Mouse (Mus musculus) hindbrain, embryonic 10.5 days (tissue): Measurements from ENCODE around the gene Vdac2. TPM values are rescaled to one million over a fixed set of nuclear protein-coding genes. Genes with fewer than 3 reads are reported as not detected.

Experiments
- DNase-seq: peaks from one replicate; pipeline ENCODE4 v3.0.0-alpha.2; 2017; ENCODE audit warnings: low spot score
- H3K27ac ChIP-seq: fragments of 300-500 bp; sonication (generic); 2 replicates; pipeline ENCODE4 v1.5.1; 2016; ENCODE audit warnings: mild to moderate bottlenecking, moderate library complexity
- H3K27me3 ChIP-seq: fragments of 300-500 bp; sonication (generic); 2 replicates; pipeline ENCODE4 v1.6.1; 2016; ENCODE audit warnings: mild to moderate bottlenecking; ENCODE audit not compliant: poor library complexity, insufficient read depth, severe bottlenecking
- H3K36me3 ChIP-seq: fragments of 300-500 bp; sonication (generic); 2 replicates; pipeline ENCODE4 v1.6.1; 2016; ENCODE audit warnings: mild to moderate bottlenecking, moderate library complexity
- H3K4me1 ChIP-seq: fragments of 300-500 bp; sonication (generic); replicated peaks from 2 replicates; pipeline ENCODE4 v1.6.1; 2016; ENCODE audit warnings: mild to moderate bottlenecking
- H3K4me3 ChIP-seq: fragments of 300-500 bp; sonication (generic); 2 replicates; pipeline ENCODE4 v1.5.1; 2016; ENCODE audit warnings: mild to moderate bottlenecking, moderate library complexity
- H3K9me3 ChIP-seq: fragments of 300-500 bp; sonication (generic); 2 replicates; pipeline ENCODE4 v1.6.1; 2016; ENCODE audit warnings: mild to moderate bottlenecking, moderate library complexity
- WGBS: fragments of 180-500 bp; shearing (Covaris S2); methylation state at CpG from one replicate; pipeline ENCODE4 v1.1.7; 2016; 5-methylcytosine and 5-hydroxymethylcytosine counted together
- polyA plus RNA-seq: library from polyadenylated mRNA; unstranded; fragments of >200 nt; fragmentation: Nextera tagmentation; extraction: Ambion mirVana; gene quantifications from 2 replicates; pipeline ENCODE4 v1.2.1, GENCODE M21; 2016

The Vdac2 gene
- polyA plus RNA-seq, 1 experiment from 2014 or later, result 296 TPM

GRCm38 (mm10) chr14:21822795-21823374 is 2.2 kb upstream of the Vdac2 start:
- 58% methylated on average over 7 of the region's 7 CpGs for WGBS
- no peak overlapping the region for H3K4me3 ChIP-seq
- H3K27me3 ChIP-seq, result no peaks in the 10 kb centered on the region
- peaks cover 6% of the 10 kb centered on the region for H3K4me1 ChIP-seq
- peak overlapping the region; percentile 14; the same call in 1 of the 2 replicates for H3K27ac ChIP-seq
- H3K9me3 ChIP-seq, result no peaks in the 10 kb centered on the region
- H3K36me3 ChIP-seq, result no peaks in the 10 kb centered on the region
- no peak for DNase-seq

DNA sequence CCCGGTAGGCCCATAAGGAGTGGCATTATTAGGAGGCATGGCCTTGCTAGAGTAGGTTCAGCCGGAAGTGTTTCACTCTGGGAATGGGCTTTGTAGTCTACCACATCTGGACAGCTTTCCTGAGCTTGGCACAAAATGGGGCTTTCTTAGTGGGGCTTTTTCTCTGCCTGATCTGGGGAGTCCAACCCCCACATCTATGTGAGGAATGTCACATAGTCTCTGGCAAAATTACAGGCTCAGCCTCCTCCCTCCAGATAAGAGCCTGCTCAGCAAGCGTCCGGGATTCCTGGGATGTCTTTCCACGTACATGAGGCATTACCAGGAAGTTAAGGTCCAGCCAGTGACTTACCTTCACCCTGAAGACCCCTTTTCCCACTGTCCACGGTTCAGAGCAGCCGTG is 1.1 kb upstream of the Vdac2 start:
- H3K27me3 ChIP-seq, result no peaks in the 10 kb centered on the region
- DNase-seq, result no peak
- H3K9me3 ChIP-seq, result no peaks in the 10 kb centered on the region
- no peaks in the 10 kb centered on the region for H3K36me3 ChIP-seq
- no peak overlapping the region for H3K4me3 ChIP-seq
- H3K4me1 ChIP-seq, result peaks cover 6% of the 10 kb centered on the region
- 81% methylated on average over 7 of the region's 7 CpGs for WGBS
- no peak overlapping the region for H3K27ac ChIP-seq

DNA sequence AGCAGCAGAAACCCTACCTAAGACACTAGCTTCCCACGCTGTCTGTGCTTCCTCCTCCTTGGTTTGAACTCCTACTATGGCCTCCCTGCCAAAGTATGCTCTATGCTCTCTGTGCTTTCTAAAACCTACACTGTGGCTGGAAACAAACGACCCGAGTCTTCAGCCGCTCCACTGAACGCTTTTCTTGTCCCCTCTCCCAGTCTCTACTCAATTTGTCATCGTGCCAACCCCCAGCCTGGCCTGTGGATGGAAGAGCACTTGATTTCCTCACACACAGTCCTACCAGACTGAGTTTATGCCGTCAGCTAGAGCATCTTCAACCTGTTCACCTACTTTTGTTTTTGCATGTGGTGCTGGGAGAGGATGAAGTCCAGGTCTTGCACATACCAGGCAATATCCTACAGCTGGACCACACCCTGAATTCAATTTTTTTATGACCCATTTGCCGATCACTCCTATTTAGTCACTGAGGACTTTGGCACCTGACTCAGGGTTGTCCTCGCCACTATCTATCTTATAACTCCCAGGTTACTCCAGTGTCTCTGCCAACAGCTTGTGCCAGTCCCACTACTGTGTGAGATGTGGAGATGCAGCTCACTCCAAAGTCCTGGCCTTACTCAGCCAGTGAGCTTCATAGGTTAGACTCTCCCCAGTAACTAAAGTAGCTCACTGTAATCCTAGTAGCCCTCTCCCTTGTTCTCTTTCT is 901 bp downstream of the Vdac2 start:
- Histone ChIP-seq H3K36me3 (no peaks in the 10 kb centered on the region), H3K4me1 (peaks cover 15% of the 10 kb centered on the region), H3K4me3 (no peak overlapping the region), H3K27me3 (no peaks in the 10 kb centered on the region), H3K27ac (no peak overlapping the region), H3K9me3 (no peaks in the 10 kb centered on the region)
- WGBS, result 85% methylated on average over 9 of the region's 9 CpGs
- no peak for DNase-seq

GRCm38 (mm10) chr14:21830876-21831767 is 6.1 kb downstream of the Vdac2 start:
- Histone ChIP-seq H3K4me1 (peaks cover 35% of the 10 kb centered on the region), H3K27ac (peak overlapping the region; percentile 100), H3K9me3 (no peaks in the 10 kb centered on the region), H3K4me3 (peak overlapping the region; percentile 94), H3K36me3 (peaks cover 34% of the 10 kb centered on the region), H3K27me3 (no peaks in the 10 kb centered on the region)
- under 1% methylated on average over 72 of the region's 73 CpGs for WGBS
- DNase-seq, result peak; percentile 95

DNA sequence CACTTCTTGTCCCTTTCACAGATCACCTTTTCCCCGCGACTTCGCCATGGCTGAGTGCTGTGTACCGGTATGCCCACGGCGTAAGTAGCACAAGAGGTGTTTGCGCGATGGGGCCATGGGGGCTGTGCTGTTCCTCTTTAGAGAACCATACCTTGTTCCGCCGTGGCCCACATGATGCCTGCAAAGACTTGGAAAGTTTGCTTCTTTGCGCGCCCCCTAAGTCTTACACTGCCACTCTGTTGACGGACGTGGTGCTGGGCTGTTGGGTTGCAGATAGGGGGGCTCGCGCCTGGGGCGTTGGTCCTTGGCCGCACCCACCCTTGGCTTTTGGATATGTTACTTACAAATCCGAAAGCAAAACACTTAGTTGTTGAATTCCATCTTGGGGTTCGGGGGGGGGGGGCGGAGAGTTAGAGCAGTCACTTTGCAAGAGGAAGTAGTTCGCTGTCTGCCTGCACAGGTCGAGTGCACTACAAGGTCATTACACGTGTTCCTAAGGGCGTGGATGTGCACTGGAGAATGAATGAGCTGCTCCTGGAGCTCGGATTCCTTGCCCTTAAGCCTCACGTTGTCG is 6.9 kb downstream of the Vdac2 start:
- Histone ChIP-seq H3K27me3 (no peaks in the 10 kb centered on the region), H3K36me3 (peaks cover 42% of the 10 kb centered on the region), H3K4me1 (peaks cover 35% of the 10 kb centered on the region), H3K9me3 (no peaks in the 10 kb centered on the region), H3K27ac (peak overlapping the region; percentile 100), H3K4me3 (peak overlapping the region; percentile 94)
- WGBS, result under 1% methylated on average over 28 of the region's 28 CpGs
- DNase-seq, result no peak

GRCm38 (mm10) chr14:21838336-21839017 is 13.4 kb downstream of the Vdac2 start:
- 88% methylated on average over 8 of the region's 8 CpGs for WGBS
- Histone ChIP-seq H3K27me3 (no peaks in the 10 kb centered on the region), H3K27ac (no peak overlapping the region), H3K9me3 (no peaks in the 10 kb centered on the region), H3K4me3 (no peak overlapping the region), H3K4me1 (peaks cover 8% of the 10 kb centered on the region), H3K36me3 (peaks cover 100% of the 10 kb centered on the region)
- DNase-seq, result no peak

GRCm38 (mm10) chr14:21841819-21842592 is 17.0 kb downstream of the Vdac2 start:
- H3K9me3 ChIP-seq, result no peaks in the 10 kb centered on the region
- peaks cover 6% of the 10 kb centered on the region for H3K4me1 ChIP-seq
- WGBS, result 95% methylated on average over 5 of the region's 5 CpGs
- no peak overlapping the region for H3K27ac ChIP-seq
- H3K36me3 ChIP-seq, result peaks cover 100% of the 10 kb centered on the region
- DNase-seq, result no peak
- H3K27me3 ChIP-seq, result no peaks in the 10 kb centered on the region
- no peak overlapping the region for H3K4me3 ChIP-seq

- H3K27ac ChIP-seq, result no peak overlapping the region
- no peak for DNase-seq
- H3K27me3 ChIP-seq, result no peaks in the 10 kb centered on the region
- H3K4me1 ChIP-seq, result peaks cover 19% of the 10 kb centered on the region
- peaks cover 87% of the 10 kb centered on the region for H3K36me3 ChIP-seq
- 88% methylated on average over 6 of the region's 6 CpGs for WGBS
- no peaks in the 10 kb centered on the region for H3K9me3 ChIP-seq
- H3K4me3 ChIP-seq, result no peak overlapping the region
These were observed 18.2 kb downstream of the Vdac2 start for GRCm38 (mm10) chr14:21843263-21843662.

- peaks cover 51% of the 10 kb centered on the region for H3K36me3 ChIP-seq
- peak overlapping the region; percentile 76 for H3K4me3 ChIP-seq
- 16% methylated on average over 10 of the region's 10 CpGs for WGBS
- peaks cover 23% of the 10 kb centered on the region for H3K4me1 ChIP-seq
- DNase-seq, result no peak
- H3K27me3 ChIP-seq, result no peaks in the 10 kb centered on the region
- H3K27ac ChIP-seq, result peak overlapping the region; percentile 89
- H3K9me3 ChIP-seq, result no peaks in the 10 kb centered on the region
These were observed 21.9 kb downstream of the Vdac2 start for GRCm38 (mm10) chr14:21846827-21847380.

GRCm38 (mm10) chr14:21847381-21848165 is 22.5 kb downstream of the Vdac2 start:
- peaks cover 23% of the 10 kb centered on the region for H3K4me1 ChIP-seq
- peaks cover 44% of the 10 kb centered on the region for H3K36me3 ChIP-seq
- no peaks in the 10 kb centered on the region for H3K9me3 ChIP-seq
- WGBS, result under 1% methylated on average over 50 of the region's 50 CpGs
- peak overlapping the region; percentile 76 for H3K4me3 ChIP-seq
- DNase-seq, result peak; percentile 84
- peak overlapping the region; percentile 89 for H3K27ac ChIP-seq
- no peaks in the 10 kb centered on the region for H3K27me3 ChIP-seq
